18 mouse cellular contexts compared by ENCODE assay signal in genomic region chr11:83662204-83662603, GRCm38 (mm10). TPM values are rescaled to one million over a fixed set of nuclear protein-coding genes. Genes with fewer than 3 reads are reported as not detected.
DNase-seq lines count a peak whose midpoint lies in the region; TF ChIP-seq lines count a peak whose summit lies in the region.
"Had no signal": no experiment of that assay in that cellular context is flagged by ENCODE, and none has a peak within 500 bp of the region (broad histone marks: within the 10 kb centered on the region; RNA-seq: fewer than 3 reads in every experiment).

Ccl4 (plus strand) TSS chr11:83662584.

- 57% methylated on average over 6 of the region's 6 CpGs for WGBS in heart, adult 2 months

- no peak within 1 kb of the TSS for H3K9ac ChIP-seq in heart, adult 2 months (ENCODE audit: low read depth, low read length)
- H3K9ac ChIP-seq: limb, embryonic 13.5 days had no signal

- no peak for TF ChIP-seq POLR2A in heart, adult 2 months (IDR thresholded peaks at IDR 0.05; ENCODE audit: insufficient read depth, low read depth, low read length)

- no peak within 1 kb of the TSS for H3K4me3 ChIP-seq in heart, adult 2 months
- H3K4me3 ChIP-seq in brown adipose tissue, adult 24 weeks (ENCODE audit: insufficient read depth, low read depth, low read length): no peak within 1 kb of the TSS
- H3K4me3 ChIP-seq: limb, embryonic 13.5 days; midbrain, embryonic 10.5 days had no signal

- no peaks in the 10 kb centered on the region for H3K36me3 ChIP-seq in heart, adult 2 months (ENCODE audit: control insufficient read depth, insufficient read depth, low read length)
- H3K36me3 ChIP-seq: limb, embryonic 13.5 days; midbrain, embryonic 10.5 days had no signal

- no peak for TF ChIP-seq EP300 in heart, adult 2 months (IDR thresholded peaks at IDR 0.05; ENCODE audit: insufficient read depth, low read depth, low read length)

- no peak within 1 kb of the TSS for H3K27ac ChIP-seq in heart, adult 2 months
- 0 out of 2 replicates have a peak within 1 kb of the TSS, but pooled peaks have one; percentile 40 for H3K27ac ChIP-seq in brown adipose tissue, adult 24 weeks (replicated peaks; ENCODE audit: low read depth, low read length)
- H3K27ac ChIP-seq: hindbrain, postnatal 0 days; limb, embryonic 13.5 days; midbrain, embryonic 10.5 days had no signal

- TF ChIP-seq CTCF in heart, adult 2 months (IDR thresholded peaks at IDR 0.05): no peak

- peak; percentile 92 for DNase-seq in heart, adult 11 months
- DNase-seq in heart, adult 2 months: no peak
- peak; percentile 82 to 91 for DNase-seq in natural killer cell, adult 2 months (ENCODE audit: low spot score in 2 of 2)
- DNase-seq in thymus, postnatal 4 days: peak; percentile 38
- DNase-seq in yolk sac, embryonic 10.5 days (ENCODE audit: low spot score): no peak
- no peak for DNase-seq in left cerebral cortex, adult 18-20 months (ENCODE audit: low spot score in 2 of 2)
- no peak for DNase-seq in frontal cortex, postnatal 36 days (ENCODE audit: low spot score in 2 of 2)
- DNase-seq: embryo, embryonic 11 days; heart, postnatal 14 days; layer of hippocampus, postnatal 36 days; lung, adult 18-20 months; retina, postnatal 1 day had no signal

- H3K79me2 ChIP-seq in heart, adult 2 months (replicated peaks; ENCODE audit: control insufficient read depth, insufficient read depth, low read length): no peaks in the 10 kb centered on the region

- no peaks in the 10 kb centered on the region for H3K4me1 ChIP-seq in heart, adult 2 months (ENCODE audit: control insufficient read depth, insufficient read depth, low read length)
- H3K4me1 ChIP-seq in brown adipose tissue, adult 24 weeks (ENCODE audit: control insufficient read depth, insufficient read depth, insufficient read length, low read length): no peaks in the 10 kb centered on the region
- H3K4me1 ChIP-seq: limb, embryonic 13.5 days; midbrain, embryonic 10.5 days had no signal

- intact Hi-C loops in heart, adult 2 months (cut with DNase I): no loop called here

- H3K27me3 ChIP-seq in heart, adult 2 months (ENCODE audit: control insufficient read depth, insufficient read depth, low read length): no peaks in the 10 kb centered on the region
- H3K27me3 ChIP-seq: limb, embryonic 13.5 days had no signal

RNA-seq across cellular contexts. Expression of gene Ccl4, which starts in this region (rescaled TPM):
- not detected for total RNA-seq in heart, adult 2 months (2021)
- polyA plus RNA-seq in heart, adult 2 months (2012; rRNA removed): 0.61 and 1.00 TPM in 2 replicates
- polyA plus RNA-seq in brown adipose tissue, adult 24 weeks (2012; ENCODE audit: insufficient read depth, insufficient read length, missing spikeins): 3.8 TPM in 1 of 2 replicates, not detected in the other
- total RNA-seq in left cerebral cortex, adult 18-20 months (2021): not detected
- total RNA-seq: adrenal gland, adult 18-20 months; heart, adult 8-10 months; heart, postnatal 14 days; hindbrain, postnatal 0 days; layer of hippocampus, postnatal 36 days had no signal
- polyA plus RNA-seq: midbrain, embryonic 10.5 days had no signal

Comparison
In these comparisons a context has a peak if more than half of its experiments do, and no peak if none do; other contexts are left out.
1. DNase-seq: peak in heart, adult 11 months (single experiment), natural killer cell, adult 2 months (2 of 2) and thymus, postnatal 4 days (single experiment); none in heart, adult 2 months (0 of 2), yolk sac, embryonic 10.5 days (single experiment), left cerebral cortex, adult 18-20 months (0 of 2) and frontal cortex, postnatal 36 days (0 of 2).